Mouse (Mus musculus): ENCODE results near the gene Ndufaf3. TPM values are rescaled to one million over a fixed set of nuclear protein-coding genes. Genes with fewer than 3 reads are reported as not detected.
A peak's percentile ranks its signal among the peaks of the same experiment; 100 is the strongest.

Gene Ndufaf3
- polyA plus RNA-seq, 1 experiment from 2014 or later: 50.6 TPM

- Histone ChIP-seq H3K27me3 (no peaks in the 10 kb centered on the region), H3K9me3 (no peaks in the 10 kb centered on the region), H3K4me2 (no peak overlapping the region), H3K27ac (no peak overlapping the region), H3K9ac (replicated peaks) (no peak overlapping the region), H3K36me3 (peaks cover 93% of the 10 kb centered on the region), H3K4me1 (replicated peaks) (no peaks in the 10 kb centered on the region), H3K4me3 (replicated peaks) (no peak overlapping the region)
- ATAC-seq (ENCODE audit: insufficient number of reproducible peaks, insufficient read depth, low FRiP score, low TSS enrichment, low read depth): no peak
- WGBS: 97% methylated on average over 1 of the region's 1 CpGs
These were observed 20.4 kb downstream of the Ndufaf3 start for GRCm38 (mm10) chr9:108546875-108547274.

- Histone ChIP-seq H3K9me3 (no peaks in the 10 kb centered on the region), H3K27me3 (no peaks in the 10 kb centered on the region), H3K4me3 (replicated peaks) (no peak overlapping the region), H3K27ac (no peak overlapping the region), H3K4me2 (no peak overlapping the region), H3K36me3 (peaks cover 94% of the 10 kb centered on the region), H3K9ac (replicated peaks) (no peak overlapping the region), H3K4me1 (replicated peaks) (no peaks in the 10 kb centered on the region)
- WGBS: 93% methylated on average over 3 of the region's 3 CpGs
- ATAC-seq (ENCODE audit: insufficient number of reproducible peaks, insufficient read depth, low FRiP score, low TSS enrichment, low read depth): no peak
These were observed 21.2 kb downstream of the Ndufaf3 start for GRCm38 (mm10) chr9:108545986-108546385.

GRCm38 (mm10) chr9:108540846-108541245 lies 26.4 kb downstream of the Ndufaf3 start:
- no peaks in the 10 kb centered on the region for H3K9me3 ChIP-seq
- no peak overlapping the region for H3K4me3 ChIP-seq (replicated peaks)
- H3K9ac ChIP-seq (replicated peaks): no peak overlapping the region
- no peak for ATAC-seq (ENCODE audit: insufficient number of reproducible peaks, insufficient read depth, low FRiP score, low TSS enrichment, low read depth)
- H3K4me2 ChIP-seq: no peak overlapping the region
- no peak overlapping the region for H3K27ac ChIP-seq
- peaks cover 93% of the 10 kb centered on the region for H3K36me3 ChIP-seq
- no peaks in the 10 kb centered on the region for H3K4me1 ChIP-seq (replicated peaks)
- H3K27me3 ChIP-seq: no peaks in the 10 kb centered on the region

- 88% methylated on average over 1 of the region's 1 CpGs for WGBS
- Histone ChIP-seq H3K4me1 (replicated peaks) (no peaks in the 10 kb centered on the region), H3K27me3 (no peaks in the 10 kb centered on the region), H3K4me2 (no peak overlapping the region), H3K4me3 (replicated peaks) (no peak overlapping the region), H3K27ac (no peak overlapping the region), H3K9me3 (no peaks in the 10 kb centered on the region), H3K36me3 (peaks cover 87% of the 10 kb centered on the region), H3K9ac (replicated peaks) (no peak overlapping the region)
- no peak for ATAC-seq (ENCODE audit: insufficient number of reproducible peaks, insufficient read depth, low FRiP score, low TSS enrichment, low read depth)
These were observed 35.7 kb downstream of the Ndufaf3 start for GRCm38 (mm10) chr9:108531496-108531895.

- Histone ChIP-seq H3K4me1 (replicated peaks) (no peaks in the 10 kb centered on the region), H3K4me3 (replicated peaks) (no peak overlapping the region), H3K9me3 (no peaks in the 10 kb centered on the region), H3K27me3 (no peaks in the 10 kb centered on the region), H3K36me3 (peaks cover 82% of the 10 kb centered on the region), H3K27ac (no peak overlapping the region), H3K4me2 (no peak overlapping the region), H3K9ac (replicated peaks) (no peak overlapping the region)
- ATAC-seq (ENCODE audit: insufficient number of reproducible peaks, insufficient read depth, low FRiP score, low TSS enrichment, low read depth): no peak
- whole genome bisulfite sequencing: 88% methylated on average over 1 of the region's 1 CpGs
These were observed 36.3 kb downstream of the Ndufaf3 start for GRCm38 (mm10) chr9:108530954-108531353.

GRCm38 (mm10) chr9:108525400-108525799 lies 41.8 kb downstream of the Ndufaf3 start:
- H3K4me1 ChIP-seq (replicated peaks): no peaks in the 10 kb centered on the region

GRCm38 (mm10) chr9:108523341-108523740 lies 43.9 kb downstream of the Ndufaf3 start:
- Histone ChIP-seq H3K4me1 (replicated peaks) (peaks cover 15% of the 10 kb centered on the region), H3K27ac (no peak overlapping the region), H3K27me3 (no peaks in the 10 kb centered on the region), H3K9me3 (no peaks in the 10 kb centered on the region), H3K4me3 (replicated peaks) (no peak overlapping the region), H3K36me3 (peaks cover 33% of the 10 kb centered on the region), H3K4me2 (no peak overlapping the region), H3K9ac (replicated peaks) (no peak overlapping the region)
- 96% methylated on average over 4 of the region's 4 CpGs for WGBS
- ATAC-seq (ENCODE audit: insufficient number of reproducible peaks, insufficient read depth, low FRiP score, low TSS enrichment, low read depth): no peak

More at GRCm38 (mm10) chr9:108525400-108525799, 41.8 kb downstream of the Ndufaf3 start:
- Histone ChIP-seq H3K9ac (replicated peaks) (no peak overlapping the region), H3K27me3 (no peaks in the 10 kb centered on the region), H3K36me3 (peaks cover 48% of the 10 kb centered on the region), H3K4me2 (no peak overlapping the region), H3K27ac (no peak overlapping the region), H3K9me3 (no peaks in the 10 kb centered on the region), H3K4me3 (replicated peaks) (no peak overlapping the region)
- ATAC-seq (ENCODE audit: insufficient number of reproducible peaks, insufficient read depth, low FRiP score, low TSS enrichment, low read depth): no peak
- 89% methylated on average over 3 of the region's 3 CpGs for WGBS

- H3K36me3 ChIP-seq: peaks cover 27% of the 10 kb centered on the region; the same call in 1 of the 2 replicates
- no peak overlapping the region for H3K27ac ChIP-seq
- H3K9me3 ChIP-seq: no peaks in the 10 kb centered on the region
- WGBS: 88% methylated on average over 2 of the region's 2 CpGs
- no peak overlapping the region for H3K9ac ChIP-seq (replicated peaks)
- no peaks in the 10 kb centered on the region for H3K27me3 ChIP-seq
- no peak overlapping the region for H3K4me3 ChIP-seq (replicated peaks)
- H3K4me2 ChIP-seq: no peak overlapping the region
- no peak for ATAC-seq (ENCODE audit: insufficient number of reproducible peaks, insufficient read depth, low FRiP score, low TSS enrichment, low read depth)
- peaks cover 15% of the 10 kb centered on the region for H3K4me1 ChIP-seq (replicated peaks)
These were observed 45.6 kb downstream of the Ndufaf3 start for GRCm38 (mm10) chr9:108521604-108522003.

GRCm38 (mm10) chr9:108517931-108518332 lies 49.3 kb downstream of the Ndufaf3 start:
- Histone ChIP-seq H3K9ac (replicated peaks) (peak overlapping the region; percentile 97), H3K36me3 (peaks cover 40% of the 10 kb centered on the region), H3K9me3 (no peaks in the 10 kb centered on the region), H3K27ac (peak overlapping the region; percentile 99), H3K4me2 (peak overlapping the region; percentile 56), H3K4me1 (replicated peaks) (peaks cover 24% of the 10 kb centered on the region), H3K4me3 (replicated peaks) (peak overlapping the region; percentile 63), H3K27me3 (no peaks in the 10 kb centered on the region)
- WGBS: 0% methylated on average over 13 of the region's 13 CpGs
- ATAC-seq (ENCODE audit: insufficient number of reproducible peaks, insufficient read depth, low FRiP score, low TSS enrichment, low read depth): peak; percentile 11; the same call in 1 of the 2 replicates

- no peaks in the 10 kb centered on the region for H3K9me3 ChIP-seq
- H3K9ac ChIP-seq (replicated peaks): peak overlapping the region; percentile 97
- peak overlapping the region; percentile 72 for H3K4me2 ChIP-seq
- peak; percentile 65 for ATAC-seq (ENCODE audit: insufficient number of reproducible peaks, insufficient read depth, low FRiP score, low TSS enrichment, low read depth)
- H3K4me3 ChIP-seq (replicated peaks): peak overlapping the region; percentile 63
- H3K36me3 ChIP-seq: peaks cover 42% of the 10 kb centered on the region
- peaks cover 24% of the 10 kb centered on the region for H3K4me1 ChIP-seq (replicated peaks)
- under 1% methylated on average over 78 of the region's 95 CpGs for WGBS
- peak overlapping the region; percentile 99 for H3K27ac ChIP-seq
- H3K27me3 ChIP-seq: no peaks in the 10 kb centered on the region
These were observed 49.8 kb downstream of the Ndufaf3 start for GRCm38 (mm10) chr9:108517253-108517930.

GRCm38 (mm10) chr9:108516380-108517251 lies 50.6 kb downstream of the Ndufaf3 start, which contains the start of gene Qrich1:
Gene Qrich1, plus strand, starts transcription at chr9:108516806.
- peak within 1 kb of the TSS; percentile 63 for H3K4me3 ChIP-seq (replicated peaks)
- peaks cover 50% of the 10 kb centered on the region for H3K36me3 ChIP-seq
- no peaks in the 10 kb centered on the region for H3K9me3 ChIP-seq
- H3K27ac ChIP-seq: peak within 1 kb of the TSS; percentile 99
- H3K4me1 ChIP-seq (replicated peaks): peaks cover 24% of the 10 kb centered on the region
- peak; percentile 96 for ATAC-seq (ENCODE audit: insufficient number of reproducible peaks, insufficient read depth, low FRiP score, low TSS enrichment, low read depth)
- WGBS: under 1% methylated on average over 51 of the region's 55 CpGs
- H3K9ac ChIP-seq (replicated peaks): peak within 1 kb of the TSS; percentile 97
- H3K4me2 ChIP-seq: peak within 1 kb of the TSS; percentile 72
- H3K27me3 ChIP-seq: no peaks in the 10 kb centered on the region
